Mouse (Mus musculus) gastrocnemius, adult 8-10 months (tissue): ENCODE data around the gene Pramel6. TPM values are rescaled to one million over a fixed set of nuclear protein-coding genes. Genes with fewer than 3 reads are reported as not detected.
"Not testable (repeated sequence)": the region's sequence is repeated elsewhere in the genome, so short reads cannot be mapped to it uniquely, and the experiment has no call there.

Experiments
- DNase-seq, 2 experiments: peaks; one replicate each; pipeline ENCODE4 v3.0.0; 2022; ENCODE audit warnings: low spot score in 2 of 2
- total RNA-seq, 4 experiments: library from RNA; stranded (reverse); gene quantifications; 2 replicates each; pipeline ENCODE4 v1.2.4; 2022

Pramel6 gene
- total RNA-seq: not detected

DNA sequence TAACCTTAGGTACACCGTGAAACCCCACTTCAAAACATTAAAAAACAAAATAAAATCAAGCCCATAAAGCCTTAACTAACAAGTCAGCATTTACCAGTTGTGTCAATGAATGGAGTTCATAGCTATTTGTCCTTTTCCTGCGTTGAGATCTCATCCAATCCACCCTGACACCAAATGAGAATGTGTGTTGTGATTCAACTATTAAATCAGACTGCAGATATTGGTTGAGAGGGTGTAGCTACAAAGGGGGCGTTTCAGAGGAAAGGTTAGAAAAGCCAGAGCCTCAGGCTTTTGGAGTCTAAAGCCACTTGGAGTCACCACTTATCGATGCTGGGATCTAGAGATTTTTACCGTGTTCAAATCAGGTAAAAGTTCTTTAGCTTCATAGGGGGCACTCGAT lies at the start of gene Pramel6:
Pramel6 (plus strand) TSS at position 301 of the 400 bp plus-strand sequence.
- DNase-seq: no peak

DNA sequence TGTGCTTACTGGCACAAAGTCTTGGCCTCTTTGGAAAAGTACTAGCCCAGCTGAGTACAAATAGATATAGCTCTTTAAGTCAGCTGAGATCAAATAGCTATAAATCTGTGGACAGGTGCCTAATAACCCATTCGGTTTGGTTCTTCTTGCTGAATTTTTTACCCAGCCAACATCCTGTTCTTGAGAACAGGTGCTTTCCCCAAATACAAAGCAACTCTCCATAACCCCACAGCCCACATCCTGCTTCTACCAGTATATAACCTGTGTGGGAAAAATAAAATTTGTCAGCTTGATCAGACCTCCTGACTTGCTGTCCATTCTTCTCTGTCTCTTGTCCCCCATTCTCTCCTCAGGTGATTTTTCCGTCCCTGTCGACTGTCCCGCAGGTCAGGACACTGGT lies 44.6 kb upstream of the Pramel6 start:
- DNase-seq: no peak

DNA sequence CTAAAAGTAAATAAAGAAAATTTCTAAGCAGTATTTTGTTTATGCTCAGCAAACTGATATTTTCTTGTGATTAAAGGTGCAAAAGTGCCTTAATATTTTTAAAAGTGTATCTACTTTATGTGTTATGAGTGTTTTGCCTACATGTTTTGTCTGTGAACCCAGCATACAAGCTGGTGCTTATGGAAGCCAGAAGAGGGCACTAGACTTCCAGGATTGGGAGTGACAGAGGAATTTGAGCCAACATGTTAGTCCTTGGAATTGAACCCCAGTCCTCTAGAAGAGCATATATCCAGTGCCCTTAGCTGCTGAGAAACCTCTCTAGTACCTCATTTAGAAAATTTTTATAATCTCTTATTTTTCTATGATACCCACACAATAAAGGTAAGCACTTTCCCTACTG lies 26.2 kb upstream of the Pramel6 start:
- DNase-seq: no peak

DNA sequence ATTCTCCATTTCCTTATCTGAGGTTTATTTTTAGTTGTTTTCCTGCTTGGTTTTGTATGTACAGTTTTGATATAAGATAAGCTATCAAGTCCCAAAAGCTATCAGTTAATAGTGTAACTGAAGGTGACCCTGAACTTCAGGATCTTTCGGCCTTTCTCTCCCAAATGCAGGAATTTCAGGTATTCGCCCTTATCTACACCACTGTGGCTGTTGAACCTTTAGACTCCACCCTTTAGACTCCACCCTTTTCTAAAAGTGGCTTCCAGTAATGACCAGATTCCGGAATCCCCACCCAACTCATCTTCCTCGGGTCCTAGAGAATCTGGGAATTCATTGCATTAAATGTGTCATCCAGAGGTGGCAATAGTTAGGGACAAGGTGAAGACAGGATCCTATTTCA lies 25.2 kb upstream of the Pramel6 start:
- no peak for DNase-seq

DNA sequence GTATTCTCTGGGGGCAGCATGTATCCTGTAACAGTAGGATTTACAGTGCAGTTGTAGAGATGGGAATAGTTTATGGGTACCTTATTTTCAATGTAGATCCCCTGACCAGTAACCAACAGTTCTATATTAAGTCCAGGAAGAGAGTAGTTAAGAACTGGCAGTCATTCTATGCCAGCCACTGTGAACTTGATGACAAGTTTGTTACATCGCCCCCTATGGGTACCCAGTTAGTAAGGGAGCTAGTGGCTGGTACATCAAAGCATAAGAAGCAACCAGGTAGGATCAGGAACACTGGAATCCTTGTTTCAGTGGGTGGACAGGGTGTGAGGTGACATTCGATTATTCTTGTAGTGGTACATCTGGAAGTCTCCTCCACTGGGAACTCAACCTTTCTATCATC lies 24.1 kb upstream of the Pramel6 start:
- DNase-seq: no peak

DNA sequence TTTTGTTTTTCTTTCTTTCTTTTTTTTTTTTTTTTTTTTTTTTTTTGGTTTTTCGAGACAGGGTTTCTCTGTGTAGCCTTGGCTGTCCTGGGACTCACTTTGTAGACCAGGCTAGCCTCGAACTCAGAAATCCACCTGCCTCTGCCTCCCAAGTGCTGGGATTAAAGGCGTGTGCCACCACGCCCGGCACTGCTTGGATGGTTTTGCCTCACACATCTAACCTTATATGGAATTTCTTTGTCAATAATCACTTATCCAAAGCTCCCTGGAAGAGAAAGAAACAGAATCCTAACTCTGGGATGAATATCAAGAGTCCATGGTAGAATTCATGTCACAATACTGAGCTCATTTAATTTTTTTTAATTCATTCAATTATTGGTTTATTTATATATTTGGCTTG lies 9.4 kb upstream of the Pramel6 start, which contains the start of gene Pramel7:
Pramel7 (minus strand) TSS at position 101 of the 400 bp plus-strand sequence.
- DNase-seq: not testable (repeated sequence)

DNA sequence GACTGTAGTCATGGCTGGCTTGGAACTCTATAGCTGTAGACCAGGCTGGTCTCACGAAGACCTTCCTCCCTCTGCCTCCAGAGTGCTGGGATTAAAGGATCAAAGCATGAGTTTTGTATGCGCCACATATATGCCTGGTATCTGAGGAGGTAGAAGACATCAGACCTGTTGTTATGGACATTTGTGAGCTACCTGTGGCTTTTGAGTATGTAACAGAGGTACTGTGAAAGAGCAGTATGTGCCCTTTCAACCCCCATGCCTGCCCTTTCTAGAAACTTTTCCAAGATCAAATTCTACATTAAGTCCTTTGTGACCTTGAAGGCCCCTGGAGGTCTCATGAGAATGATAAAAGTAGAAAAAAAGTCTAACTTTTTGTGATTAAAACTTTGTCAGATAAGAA lies 8.7 kb downstream of the Pramel6 start:
- no peak for DNase-seq

DNA sequence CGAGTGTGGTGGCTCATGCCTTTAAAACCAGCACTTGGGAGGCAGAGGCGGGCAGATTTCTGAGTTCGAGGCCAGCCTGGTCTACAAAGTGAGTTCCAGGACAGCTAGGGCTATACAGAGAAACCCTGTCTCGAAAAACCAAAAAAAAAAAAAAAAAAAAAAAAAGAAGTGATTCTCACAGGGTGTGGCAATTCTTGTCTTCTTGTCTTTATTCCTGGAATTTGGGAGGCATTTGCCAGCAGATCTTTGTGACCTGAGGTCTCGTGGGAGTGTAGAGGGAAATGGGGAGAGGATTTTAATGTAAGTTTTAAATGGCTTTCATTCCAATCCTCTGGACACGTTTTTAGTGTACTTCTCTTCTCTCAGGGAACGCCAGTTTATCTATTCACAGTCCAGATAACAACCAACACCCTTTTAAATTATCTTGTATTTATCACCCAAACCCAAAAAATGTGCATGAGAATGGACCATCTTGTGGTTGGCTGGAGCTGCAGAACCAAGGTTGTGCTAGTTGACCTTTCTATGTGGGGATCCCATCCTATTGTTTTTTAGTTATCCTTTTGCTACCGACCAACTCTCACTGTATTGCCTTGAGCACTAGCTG lies 9.2 kb downstream of the Pramel6 start:
- DNase-seq: no peak

DNA sequence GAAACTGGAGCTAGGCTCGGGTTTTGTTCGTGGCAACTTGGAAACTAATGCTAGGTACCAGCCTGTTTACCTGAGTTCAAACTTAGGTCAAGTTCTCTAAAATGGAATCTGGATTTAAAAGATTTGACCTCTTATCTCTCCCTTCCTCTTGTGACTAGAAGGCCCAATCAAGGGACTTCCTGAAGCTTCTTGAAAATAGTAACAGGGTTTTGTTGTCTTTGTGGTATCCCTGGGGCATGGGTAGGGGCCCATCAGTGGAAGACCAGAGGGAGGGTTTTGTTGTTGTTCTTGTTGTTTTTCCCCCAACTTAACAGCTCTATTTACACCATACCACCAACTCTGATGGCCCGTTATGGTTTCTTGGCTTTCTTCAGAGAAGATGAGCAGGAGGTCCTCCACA lies 10.2 kb downstream of the Pramel6 start:
- no peak for DNase-seq

DNA sequence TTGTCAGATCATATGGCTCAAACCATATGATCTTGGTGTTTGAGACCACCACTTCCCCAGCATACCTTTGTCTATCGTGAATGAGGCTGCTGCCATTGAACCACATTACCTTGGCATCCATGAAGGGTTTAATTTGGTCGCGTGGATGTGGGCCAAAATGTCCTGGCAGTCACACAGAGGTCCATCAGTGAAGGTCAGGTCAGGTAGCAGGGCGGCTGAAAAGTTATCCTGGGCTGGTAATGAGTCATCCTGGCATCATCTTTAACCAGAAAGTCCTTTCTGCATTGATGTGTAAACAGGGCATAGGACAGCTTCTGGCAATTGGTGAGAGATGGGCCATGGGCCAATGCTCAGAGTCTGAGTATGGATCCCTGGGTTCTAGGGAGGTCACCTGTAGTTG lies 14.3 kb downstream of the Pramel6 start:
- no peak for DNase-seq

DNA sequence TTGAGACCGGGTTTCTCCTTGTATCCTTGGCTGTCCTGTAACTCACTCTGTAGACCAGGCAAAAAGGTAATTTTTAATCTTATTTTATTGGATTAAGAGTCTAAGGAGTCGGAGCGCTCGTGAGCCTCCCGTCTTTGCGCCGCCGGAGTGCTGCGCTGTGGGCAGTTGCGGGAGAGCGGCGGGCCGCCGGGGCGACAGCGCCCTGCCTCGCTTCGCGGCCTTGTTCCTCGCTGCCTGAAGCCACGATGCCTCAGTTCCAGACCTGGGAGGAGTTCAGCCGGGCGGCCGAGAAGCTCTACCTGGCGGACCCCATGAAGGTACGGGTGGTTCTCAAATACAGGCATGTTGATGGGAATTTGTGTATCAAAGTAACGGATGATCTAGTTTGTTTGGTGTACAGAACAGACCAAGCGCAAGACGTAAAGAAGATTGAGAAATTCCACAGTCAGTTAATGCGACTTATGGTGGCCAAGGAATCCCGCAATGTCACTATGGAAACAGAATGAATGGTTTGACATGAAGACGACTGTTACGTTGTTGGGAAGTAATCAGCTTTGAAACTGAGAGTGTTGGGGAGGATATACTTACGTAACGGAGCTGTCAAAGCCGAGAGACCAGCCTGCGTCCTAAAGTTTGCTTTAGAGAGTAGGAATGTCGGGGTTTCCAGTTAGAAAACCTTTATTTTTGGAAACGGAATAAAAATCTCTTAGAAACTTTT lies 19.7 kb downstream of the Pramel6 start:
- DNase-seq: not testable (repeated sequence)

DNA sequence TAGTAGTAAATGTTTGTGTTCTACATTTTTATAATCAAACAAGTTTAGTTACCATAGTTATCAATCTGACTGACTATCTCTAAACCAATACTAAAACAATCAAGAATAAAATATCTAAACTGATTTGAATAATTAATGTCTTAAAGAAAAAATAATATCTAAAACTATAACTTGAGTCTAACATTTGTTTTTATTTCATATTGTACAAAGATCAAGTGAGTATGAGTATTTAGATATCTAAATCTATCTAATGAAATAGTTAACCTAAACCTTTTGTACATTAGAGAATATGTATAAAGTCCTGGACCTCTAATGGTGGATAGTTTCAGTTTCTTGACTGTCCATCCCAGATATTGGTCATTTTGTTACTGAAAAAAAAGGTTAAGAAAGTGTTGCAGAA lies 25.1 kb downstream of the Pramel6 start, which contains the start of gene Olfr153:
Olfr153 (plus strand) TSS at position 301 of the 400 bp plus-strand sequence.
- DNase-seq: no peak

DNA sequence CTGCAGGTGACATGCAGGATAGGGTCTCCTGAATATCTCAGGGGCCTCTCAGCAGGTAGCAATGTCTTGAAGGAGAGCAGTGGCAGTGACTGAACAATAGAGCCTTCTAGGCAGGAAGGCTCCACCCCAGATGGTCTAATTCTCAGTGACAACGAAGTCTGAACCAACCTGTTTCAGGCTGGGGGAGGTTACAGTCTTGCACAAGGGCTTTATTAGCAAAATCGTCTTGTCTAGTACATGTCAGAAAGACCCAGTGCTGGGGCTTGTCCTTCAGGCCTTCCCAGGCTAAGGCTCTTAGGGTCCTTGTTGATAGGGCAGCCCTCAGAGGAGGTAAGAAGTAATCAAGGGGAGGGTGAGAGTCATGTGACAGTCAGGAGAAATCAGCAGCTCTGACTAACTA lies 28.5 kb downstream of the Pramel6 start:
- no peak for DNase-seq

DNA sequence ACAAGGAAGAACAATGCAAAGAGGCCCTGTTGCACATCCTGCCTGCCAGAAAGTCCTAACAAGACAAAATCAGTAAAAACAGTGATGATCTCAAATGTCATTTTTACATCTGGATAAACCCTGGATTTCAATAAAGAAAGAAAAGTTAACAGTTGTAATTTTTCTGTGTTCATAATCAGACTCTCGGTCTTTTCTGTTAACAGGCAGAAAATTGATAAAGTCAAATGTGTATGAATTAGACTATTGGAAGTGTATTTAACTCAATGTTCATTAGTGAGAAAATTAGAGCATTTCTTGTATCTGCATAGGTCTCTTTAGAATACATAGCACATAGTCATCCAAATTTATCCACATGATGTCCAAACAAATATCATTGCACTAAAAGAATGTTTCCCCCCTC lies 39.1 kb downstream of the Pramel6 start, which contains the start of gene Olfr1128:
Olfr1128 (minus strand) TSS at position 101 of the 400 bp plus-strand sequence.
- no peak for DNase-seq

Other genes with a start within 250 kb of the Pramel6 start
- gene Olfr1116, start 239.0 kb upstream of the Pramel6 start, total RNA-seq: not detected
- gene Olfr1118, start 199.0 kb upstream of the Pramel6 start, total RNA-seq: not detected
- gene Olfr1120, start 151.8 kb upstream of the Pramel6 start, total RNA-seq: not detected
- not detected for gene Olfr1121, start 136.7 kb upstream of the Pramel6 start, total RNA-seq
- gene Olfr1122, start 120.7 kb upstream of the Pramel6 start, total RNA-seq: not detected
- gene Olfr1123, start 89.9 kb upstream of the Pramel6 start, total RNA-seq: not detected
- not detected for gene Olfr1124, start 76.3 kb upstream of the Pramel6 start, total RNA-seq
- gene Olfr1126, start 52.6 kb upstream of the Pramel6 start, total RNA-seq: not detected
- not detected for gene Pramel7, start 9.5 kb upstream of the Pramel6 start, total RNA-seq
- not detected for gene Olfr153, start 25.2 kb downstream of the Pramel6 start, total RNA-seq
- not detected for gene Olfr1128, start 39.0 kb downstream of the Pramel6 start, total RNA-seq
- gene Olfr1129, start 67.3 kb downstream of the Pramel6 start, total RNA-seq: not detected
- not detected for gene Olfr1130, start 99.6 kb downstream of the Pramel6 start, total RNA-seq
- not detected for gene Olfr1131, start 120.5 kb downstream of the Pramel6 start, total RNA-seq
- gene Olfr1132, start 131.0 kb downstream of the Pramel6 start, total RNA-seq: not detected
- not detected for gene Olfr1133, start 140.8 kb downstream of the Pramel6 start, total RNA-seq
- gene Olfr1134, start 151.9 kb downstream of the Pramel6 start, total RNA-seq: not detected
- gene Olfr1135, start 167.1 kb downstream of the Pramel6 start, total RNA-seq: not detected
- not detected for gene Olfr1136, start 187.4 kb downstream of the Pramel6 start, total RNA-seq
- gene Olfr1137, start 206.6 kb downstream of the Pramel6 start, total RNA-seq: not detected
- not detected for gene Olfr1138, start 233.4 kb downstream of the Pramel6 start, total RNA-seq
- not detected for gene Olfr1140, start 237.2 kb downstream of the Pramel6 start, total RNA-seq
- not detected for gene Olfr1141, start 247.4 kb downstream of the Pramel6 start, total RNA-seq